Mouse (Mus musculus) inflammation-experienced regulatory T-cells, adult 6 months (primary cell): ENCODE results near the gene Rcn1. TPM values are rescaled to one million over a fixed set of nuclear protein-coding genes. Genes with fewer than 3 reads are reported as not detected.

Experiments used
- ATAC-seq: one replicate; pipeline ENCODE4 v1.8.0; 2017
- polyA plus RNA-seq, 3 experiments: library from polyadenylated mRNA; unstranded; fragments of 100-300 nt; shearing (Covaris generic); gene quantifications; one replicate each; pipeline ENCODE4 v1.2.1; 2017

The Rcn1 gene
- polyA plus RNA-seq: 10 to 100 TPM in 1 of 3 experiments, 1 to 10 TPM in 2; 7.5 to 17.7 (median 8.5) TPM

DNA sequence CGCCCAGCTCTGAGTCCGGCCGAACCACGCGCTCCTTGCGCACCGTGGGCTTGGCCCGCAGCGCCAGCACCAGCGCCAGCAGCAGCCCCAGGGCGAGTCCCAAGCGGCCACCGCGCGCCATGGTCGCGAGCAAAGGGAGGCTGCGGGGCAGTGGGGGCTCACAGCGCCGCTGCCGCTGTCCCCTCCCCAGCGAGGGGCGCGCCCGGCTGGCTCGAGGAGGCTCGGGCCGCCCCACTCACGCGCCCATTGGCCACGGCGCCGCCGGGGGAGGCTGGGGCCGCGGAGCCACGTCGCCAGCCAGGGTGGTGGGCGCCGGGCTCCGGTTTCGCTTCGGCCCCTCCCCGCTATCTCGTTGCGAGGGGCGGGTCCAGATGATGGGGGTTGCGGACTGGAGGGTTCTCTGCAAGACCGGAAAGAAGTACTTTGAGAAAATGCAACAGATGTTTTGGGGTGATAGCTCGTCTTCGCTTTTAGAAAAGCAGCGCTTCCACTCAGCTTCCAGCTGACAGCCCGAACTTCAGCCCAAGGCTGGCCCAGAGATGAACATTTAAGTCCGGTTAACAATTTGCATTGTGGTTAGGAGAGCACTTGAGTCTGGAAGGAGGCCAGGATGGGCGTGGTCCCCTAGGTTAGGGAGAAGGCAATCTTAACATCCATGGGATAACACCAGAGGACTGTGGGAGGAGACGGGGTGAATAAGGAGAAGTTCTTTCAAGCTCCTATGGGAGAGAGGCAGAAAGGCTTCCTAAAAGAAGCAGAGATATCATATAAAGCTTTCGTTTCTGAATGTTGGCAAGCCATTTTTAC lies at the start of gene Rcn1:
Rcn1 (minus strand) TSS at position 235 of the 807 bp plus-strand sequence.
- peak; percentile 72 for ATAC-seq

GRCm38 (mm10) chr2:105444072-105444471 lies 45.0 kb upstream of the Rcn1 start:
- no peak for ATAC-seq

DNA sequence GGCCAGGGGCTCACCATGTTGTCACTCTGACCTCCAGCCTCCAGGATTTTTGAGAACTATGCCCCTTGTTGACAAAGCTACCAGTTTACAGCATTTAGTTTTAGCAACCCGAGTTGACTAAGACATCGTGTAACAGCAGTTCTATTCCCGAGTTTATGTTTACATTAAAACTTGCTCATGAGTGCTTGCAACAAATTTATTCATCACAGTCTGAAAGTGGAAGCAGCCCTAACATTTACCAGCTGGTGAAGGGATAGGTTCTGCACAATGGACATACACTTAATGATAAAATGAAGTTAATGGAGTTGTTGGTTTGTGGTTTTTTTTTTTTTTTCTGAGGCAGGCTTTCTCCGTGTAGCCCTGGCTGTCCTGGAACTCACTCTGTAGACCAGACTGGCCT lies 39.9 kb upstream of the Rcn1 start:
- ATAC-seq: no peak

DNA sequence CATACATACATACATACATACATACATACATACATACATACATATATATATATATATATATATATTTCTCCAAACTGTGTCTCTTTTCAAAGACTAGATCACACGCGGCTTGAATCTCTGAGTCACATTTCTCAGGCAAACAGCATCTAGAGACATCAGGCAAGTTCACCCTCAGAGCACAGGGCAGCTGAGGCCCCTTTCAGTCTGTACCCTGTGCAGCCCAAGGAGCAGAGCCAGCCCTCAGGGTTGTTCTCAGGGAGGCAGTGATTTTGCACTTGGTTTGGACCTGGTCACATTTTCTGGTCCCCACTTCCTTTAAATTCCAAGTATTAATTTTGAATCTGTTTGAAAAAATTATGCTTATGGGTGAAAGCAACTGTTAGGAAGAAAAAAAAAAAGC lies 39.4 kb upstream of the Rcn1 start:
- ATAC-seq: no peak

GRCm38 (mm10) chr2:105432927-105433326 lies 33.8 kb upstream of the Rcn1 start:
- no peak for ATAC-seq

- ATAC-seq: peak; percentile 76
Measured at GRCm38 (mm10) chr2:105430373-105430772, 31.3 kb upstream of the Rcn1 start.

- peak; percentile 21 for ATAC-seq
Measured at GRCm38 (mm10) chr2:105429899-105430298, 30.8 kb upstream of the Rcn1 start.

- ATAC-seq: no peak
Measured at GRCm38 (mm10) chr2:105428467-105428866, 29.3 kb upstream of the Rcn1 start.

DNA sequence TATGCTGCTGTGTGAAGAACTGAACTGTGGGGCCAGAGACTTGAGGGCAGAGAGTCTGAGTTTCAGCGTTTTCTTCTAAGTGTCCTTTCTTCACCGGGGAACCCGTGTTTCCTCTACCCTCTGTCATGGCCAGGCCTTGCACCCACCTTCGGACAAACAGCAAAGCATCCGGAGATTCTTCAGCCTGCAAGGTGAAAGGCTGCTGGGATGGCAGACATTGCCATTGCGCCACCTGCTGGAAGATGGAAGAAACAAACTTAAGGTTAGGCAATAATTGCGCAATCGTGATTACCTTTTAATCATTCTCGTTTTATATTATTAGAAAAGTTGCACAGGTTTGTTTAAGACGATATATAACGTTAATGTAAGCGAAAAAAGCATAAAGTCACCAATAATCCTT lies 28.9 kb upstream of the Rcn1 start:
- ATAC-seq: peak; percentile 74

- no peak for ATAC-seq
Measured at GRCm38 (mm10) chr2:105427447-105427846, 28.3 kb upstream of the Rcn1 start.

DNA sequence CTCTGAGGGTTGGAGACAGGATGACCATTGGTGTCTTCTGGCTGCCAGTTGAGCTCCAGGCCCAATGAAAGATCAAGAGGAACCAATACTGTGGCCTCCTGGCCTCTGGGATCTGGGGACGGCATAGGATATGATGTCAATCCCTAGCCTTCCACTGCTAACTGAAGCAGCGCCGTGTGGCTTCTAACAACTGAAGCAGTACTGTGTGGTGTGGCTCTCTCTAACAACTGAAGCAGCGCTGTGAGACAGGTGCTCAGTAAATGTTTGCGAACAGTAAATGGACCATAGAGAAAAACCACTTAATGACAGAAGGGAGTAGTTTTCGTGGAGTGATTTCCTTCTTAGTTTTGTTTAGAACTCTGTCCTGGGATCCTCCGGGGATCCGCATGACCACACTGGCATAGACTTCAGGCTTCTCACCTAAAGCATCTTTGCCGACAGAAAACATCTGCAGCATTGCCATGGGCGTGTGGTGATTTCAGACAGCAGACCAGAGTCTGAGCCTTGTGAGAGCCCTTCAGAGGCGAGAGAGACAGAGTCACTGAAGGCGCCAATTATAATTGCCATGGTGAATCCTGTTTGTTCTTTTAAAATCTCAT lies 19.6 kb upstream of the Rcn1 start:
- no peak for ATAC-seq

GRCm38 (mm10) chr2:105417663-105418062 lies 18.5 kb upstream of the Rcn1 start:
- ATAC-seq: no peak

- ATAC-seq: no peak
Measured at GRCm38 (mm10) chr2:105416660-105417348, 17.7 kb upstream of the Rcn1 start.

DNA sequence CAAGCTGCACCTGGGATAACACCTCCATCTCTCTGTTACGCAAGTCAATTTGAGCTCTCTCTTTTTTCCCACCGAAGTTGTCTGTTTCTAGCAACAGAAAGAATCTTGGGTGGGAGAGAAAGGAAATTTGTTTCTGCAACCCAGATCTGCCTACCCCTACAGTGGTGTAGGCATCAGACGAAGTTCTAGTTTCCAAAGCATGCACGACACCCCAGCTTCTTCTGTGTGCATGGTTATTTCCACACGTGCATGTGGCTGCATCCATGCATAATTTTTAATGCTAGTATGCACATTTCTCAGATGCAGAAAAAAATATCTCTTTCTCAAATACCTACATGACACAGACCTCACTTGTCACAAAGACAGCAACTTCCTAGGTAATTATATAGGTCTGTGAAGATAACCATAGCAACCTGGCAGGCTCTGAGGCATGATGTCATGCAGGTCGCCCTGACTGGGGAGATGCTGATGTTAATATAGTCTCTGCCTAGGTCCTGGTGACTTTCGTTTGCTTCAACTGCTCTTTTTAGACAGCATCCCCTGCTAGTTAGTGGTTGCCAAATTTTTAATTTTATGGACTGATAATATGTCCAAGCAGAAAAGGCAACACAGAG lies 17.0 kb upstream of the Rcn1 start:
- ATAC-seq: no peak

DNA sequence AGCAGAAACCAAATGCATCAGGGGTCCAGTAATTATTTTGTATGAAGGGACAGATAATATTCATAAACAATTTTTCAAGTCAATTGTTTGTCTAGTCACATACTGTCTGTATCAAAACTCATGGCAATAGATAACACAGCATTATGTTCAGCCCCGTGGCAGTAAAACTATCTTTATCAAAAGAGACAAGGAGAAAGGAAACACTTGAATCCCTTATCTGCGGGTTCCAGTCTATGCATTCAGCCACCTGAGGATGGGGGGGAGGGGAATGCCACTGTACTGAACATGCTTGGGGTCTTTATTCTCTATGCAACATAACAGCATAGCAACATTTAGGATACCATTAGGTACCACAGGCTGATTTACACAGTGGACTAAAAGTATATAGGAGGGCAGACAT lies 15.2 kb upstream of the Rcn1 start:
- no peak for ATAC-seq

DNA sequence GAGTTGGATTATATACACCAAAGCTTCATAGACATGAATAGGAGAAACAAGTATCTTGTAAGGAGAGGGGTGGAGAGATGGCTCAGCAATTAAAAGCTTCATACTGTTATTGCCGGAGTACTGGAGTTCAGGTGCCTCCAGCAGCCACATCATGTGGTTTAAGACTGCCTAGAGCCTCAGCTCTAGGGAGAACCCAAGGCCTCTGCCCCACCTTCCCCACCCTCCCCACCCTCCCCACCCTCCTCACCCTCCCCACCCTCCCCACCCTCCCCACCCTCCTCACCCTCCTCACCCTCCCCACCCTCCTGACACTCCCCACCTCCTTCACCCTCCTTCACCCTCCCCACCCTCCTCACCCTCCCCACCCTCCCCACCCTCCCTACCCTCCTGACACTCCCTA lies 10.1 kb upstream of the Rcn1 start:
- ATAC-seq: no peak

- no peak for ATAC-seq
Measured at GRCm38 (mm10) chr2:105408511-105408910, 9.4 kb upstream of the Rcn1 start.

- ATAC-seq: peak; percentile 60
Measured at GRCm38 (mm10) chr2:105402180-105402579, 3.1 kb upstream of the Rcn1 start.

- no peak for ATAC-seq
Measured at GRCm38 (mm10) chr2:105400558-105400957, 1.4 kb upstream of the Rcn1 start.

GRCm38 (mm10) chr2:105398636-105399084 lies 459 bp downstream of the Rcn1 start:
- peak; percentile 52 for ATAC-seq

DNA sequence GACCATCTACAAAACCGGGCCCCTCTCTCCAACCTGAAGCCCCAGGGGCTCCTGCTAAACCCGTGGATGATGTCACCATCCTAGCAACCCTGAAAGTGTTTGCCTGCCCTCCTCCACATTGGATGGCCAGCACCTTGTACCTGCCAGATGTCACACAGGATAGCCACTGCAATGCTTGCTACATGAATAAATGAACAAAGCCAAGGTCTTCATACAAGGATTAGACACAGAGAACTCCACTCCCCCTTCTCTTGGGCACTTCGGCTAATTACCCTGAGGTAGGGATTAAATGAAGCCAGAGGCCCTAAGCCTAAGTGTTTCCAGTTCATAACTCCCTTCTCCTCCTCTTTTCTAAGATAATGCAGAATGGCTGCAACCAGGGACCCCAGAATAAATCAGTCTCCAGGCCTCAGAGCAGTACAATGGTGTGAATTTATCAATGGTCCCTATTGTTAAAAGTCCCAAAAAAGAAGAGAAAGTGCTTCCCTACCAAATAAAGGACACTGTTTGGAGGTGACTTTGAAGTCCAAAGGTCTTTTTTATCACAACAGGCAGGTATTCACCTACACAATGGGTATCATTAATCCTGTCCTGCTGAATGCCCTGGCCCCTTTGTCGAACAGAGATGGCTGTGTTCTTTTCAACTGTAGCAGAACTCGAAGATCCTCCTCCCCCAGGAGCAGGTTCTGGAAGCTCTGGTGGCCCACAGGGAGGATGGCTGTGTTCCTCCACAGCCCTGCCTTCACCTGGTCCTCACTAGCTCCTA lies 1.5 kb downstream of the Rcn1 start:
- ATAC-seq: no peak

- no peak for ATAC-seq
Measured at GRCm38 (mm10) chr2:105396066-105396465, 3.1 kb downstream of the Rcn1 start.
